Mouse (Mus musculus): Measurements from ENCODE around the gene Tdp1. TPM values are rescaled to one million over a fixed set of nuclear protein-coding genes. Genes with fewer than 3 reads are reported as not detected.

Tdp1 gene
- polyA plus RNA-seq, 1 experiment from 2014 or later = 30.5 TPM

- ATAC-seq (ENCODE audit: insufficient number of reproducible peaks, insufficient read depth, low FRiP score, low read depth) = no peak
- no peak overlapping the region for H3K4me3 ChIP-seq (ENCODE audit: control insufficient read depth in 1 of 2, insufficient read depth in 1 of 2, low read depth in 1 of 2, low read length in 2 of 2)
Measured at GRCm38 (mm10) chr12:99959291-99959690, 75.0 kb downstream of the Tdp1 start.

GRCm38 (mm10) chr12:99959930-99960329 lies 75.6 kb downstream of the Tdp1 start:
- Histone ChIP-seq H3K36me3 (ENCODE audit: control insufficient read depth, insufficient read depth, low read length) (peaks cover 7% of the 10 kb centered on the region), H3K4me3 (ENCODE audit: control insufficient read depth in 1 of 2, insufficient read depth in 1 of 2, low read depth in 1 of 2, low read length in 2 of 2) (no peak overlapping the region), H3K4me1 (ENCODE audit: control insufficient read depth in 2 of 2, insufficient read depth in 2 of 2, low read length in 2 of 2) (peaks cover 2 to 9% of the 10 kb centered on the region in 2 experiments; a peak in 3 of 4 replicates), H3K9me3 (ENCODE audit: control insufficient read depth, low read length) (no peaks in the 10 kb centered on the region), H3K27me3 (ENCODE audit: control insufficient read depth, insufficient read depth, low read length) (peaks cover 27% of the 10 kb centered on the region), H3K27ac (replicated peaks in 1 of 2; ENCODE audit: control insufficient read depth in 1 of 2, insufficient read depth in 1 of 2, low read depth in 2 of 2, low read length in 2 of 2) (no peak overlapping the region), H3K4me2 (ENCODE audit: low read length) (no peak overlapping the region), H3K9ac (ENCODE audit: low read length) (no peak overlapping the region)
- no peak for ATAC-seq (ENCODE audit: insufficient number of reproducible peaks, insufficient read depth, low FRiP score, low read depth)
- WGBS = 16% methylated on average over 10 of the region's 10 CpGs

More at GRCm38 (mm10) chr12:99959291-99959690, 75.0 kb downstream of the Tdp1 start:
- Histone ChIP-seq H3K4me1 (ENCODE audit: control insufficient read depth in 2 of 2, insufficient read depth in 2 of 2, low read length in 2 of 2) (peaks cover 2 to 3% of the 10 kb centered on the region in 2 experiments; a peak in 1 of 4 replicates), H3K9ac (ENCODE audit: low read length) (no peak overlapping the region), H3K36me3 (ENCODE audit: control insufficient read depth, insufficient read depth, low read length) (peaks cover 7% of the 10 kb centered on the region), H3K27me3 (ENCODE audit: control insufficient read depth, insufficient read depth, low read length) (peaks cover 20% of the 10 kb centered on the region), H3K4me2 (ENCODE audit: low read length) (no peak overlapping the region), H3K27ac (replicated peaks in 1 of 2; ENCODE audit: control insufficient read depth in 1 of 2, insufficient read depth in 1 of 2, low read depth in 2 of 2, low read length in 2 of 2) (no peak overlapping the region), H3K9me3 (ENCODE audit: control insufficient read depth, low read length) (no peaks in the 10 kb centered on the region)

- no peaks in the 10 kb centered on the region for H3K9me3 ChIP-seq (ENCODE audit: control insufficient read depth, low read length)
- WGBS = 68% methylated on average over 7 of the region's 7 CpGs
- H3K27me3 ChIP-seq (ENCODE audit: control insufficient read depth, insufficient read depth, low read length) = peaks cover 34% of the 10 kb centered on the region
- H3K9ac ChIP-seq (ENCODE audit: low read length) = no peak overlapping the region
- ATAC-seq (ENCODE audit: insufficient number of reproducible peaks, insufficient read depth, low FRiP score, low read depth) = no peak
- H3K4me3 ChIP-seq (ENCODE audit: control insufficient read depth in 1 of 2, insufficient read depth in 1 of 2, low read depth in 1 of 2, low read length in 2 of 2) = no peak overlapping the region
- peaks cover 2 to 16% of the 10 kb centered on the region in 2 experiments; a peak in 3 of 4 replicates for H3K4me1 ChIP-seq (ENCODE audit: control insufficient read depth in 2 of 2, insufficient read depth in 2 of 2, low read length in 2 of 2)
- H3K4me2 ChIP-seq (ENCODE audit: low read length) = no peak overlapping the region
- H3K36me3 ChIP-seq (ENCODE audit: control insufficient read depth, insufficient read depth, low read length) = peaks cover under 1% of the 10 kb centered on the region
- H3K27ac ChIP-seq (replicated peaks in 1 of 2; ENCODE audit: control insufficient read depth in 1 of 2, insufficient read depth in 1 of 2, low read depth in 2 of 2, low read length in 2 of 2) = no peak overlapping the region
Measured at GRCm38 (mm10) chr12:99960675-99961074, 76.4 kb downstream of the Tdp1 start.

- Histone ChIP-seq H3K4me1 (ENCODE audit: control insufficient read depth in 2 of 2, insufficient read depth in 2 of 2, low read length in 2 of 2) (peaks cover 2 to 23% of the 10 kb centered on the region in 2 experiments; a peak in 3 of 4 replicates), H3K36me3 (ENCODE audit: control insufficient read depth, insufficient read depth, low read length) (no peaks in the 10 kb centered on the region), H3K4me2 (ENCODE audit: low read length) (peak within 1 kb of the TSS; percentile 95), H3K27me3 (ENCODE audit: control insufficient read depth, insufficient read depth, low read length) (peaks cover 73% of the 10 kb centered on the region), H3K4me3 (ENCODE audit: control insufficient read depth in 1 of 2, insufficient read depth in 1 of 2, low read depth in 1 of 2, low read length in 2 of 2) (peak within 1 kb of the TSS; percentile 48 to 56), H3K27ac (replicated peaks in 1 of 2; ENCODE audit: control insufficient read depth in 1 of 2, insufficient read depth in 1 of 2, low read depth in 2 of 2, low read length in 2 of 2) (no peak within 1 kb of the TSS), H3K9me3 (ENCODE audit: control insufficient read depth, low read length) (no peaks in the 10 kb centered on the region), H3K9ac (ENCODE audit: low read length) (peak within 1 kb of the TSS; percentile 57)
- 2% methylated on average over 39 of the region's 39 CpGs for WGBS
- ATAC-seq (ENCODE audit: insufficient number of reproducible peaks, insufficient read depth, low FRiP score, low read depth) = 0 out of 2 replicates have a peak, but pooled peaks have one; percentile 51
Measured at GRCm38 (mm10) chr12:99964301-99965202, 80.2 kb downstream of the Tdp1 start, which contains the start of gene Kcnk13. Kcnk13 (plus strand) TSS chr12:99964499.

- Histone ChIP-seq H3K36me3 (ENCODE audit: control insufficient read depth, insufficient read depth, low read length) (no peaks in the 10 kb centered on the region), H3K4me3 (ENCODE audit: control insufficient read depth in 1 of 2, insufficient read depth in 1 of 2, low read depth in 1 of 2, low read length in 2 of 2) (peak overlapping the region; percentile 48 to 56), H3K27ac (replicated peaks in 1 of 2; ENCODE audit: control insufficient read depth in 1 of 2, insufficient read depth in 1 of 2, low read depth in 2 of 2, low read length in 2 of 2) (no peak overlapping the region), H3K4me1 (ENCODE audit: control insufficient read depth in 2 of 2, insufficient read depth in 2 of 2, low read length in 2 of 2) (peaks cover 0 to 23% of the 10 kb centered on the region in 2 experiments; a peak in 3 of 4 replicates), H3K9me3 (ENCODE audit: control insufficient read depth, low read length) (no peaks in the 10 kb centered on the region), H3K27me3 (ENCODE audit: control insufficient read depth, insufficient read depth, low read length) (peaks cover 79% of the 10 kb centered on the region), H3K9ac (ENCODE audit: low read length) (peak overlapping the region; percentile 57), H3K4me2 (ENCODE audit: low read length) (peak overlapping the region; percentile 95)
- ATAC-seq (ENCODE audit: insufficient number of reproducible peaks, insufficient read depth, low FRiP score, low read depth) = no peak
- WGBS = under 1% methylated on average over 77 of the region's 77 CpGs
Measured at GRCm38 (mm10) chr12:99965203-99966115, 81.1 kb downstream of the Tdp1 start.

GRCm38 (mm10) chr12:99966116-99966770 lies 81.9 kb downstream of the Tdp1 start:
- H3K27me3 ChIP-seq (ENCODE audit: control insufficient read depth, insufficient read depth, low read length) = peaks cover 75% of the 10 kb centered on the region
- H3K9me3 ChIP-seq (ENCODE audit: control insufficient read depth, low read length) = no peaks in the 10 kb centered on the region
- peak overlapping the region; percentile 48 to 56 for H3K4me3 ChIP-seq (ENCODE audit: control insufficient read depth in 1 of 2, insufficient read depth in 1 of 2, low read depth in 1 of 2, low read length in 2 of 2)
- 5% methylated on average over 25 of the region's 25 CpGs for WGBS
- H3K4me1 ChIP-seq (ENCODE audit: control insufficient read depth in 2 of 2, insufficient read depth in 2 of 2, low read length in 2 of 2) = peaks cover 0 to 23% of the 10 kb centered on the region in 2 experiments; a peak in 3 of 4 replicates
- ATAC-seq (ENCODE audit: insufficient number of reproducible peaks, insufficient read depth, low FRiP score, low read depth) = no peak
- no peaks in the 10 kb centered on the region for H3K36me3 ChIP-seq (ENCODE audit: control insufficient read depth, insufficient read depth, low read length)
- H3K27ac ChIP-seq (replicated peaks in 1 of 2; ENCODE audit: control insufficient read depth in 1 of 2, insufficient read depth in 1 of 2, low read depth in 2 of 2, low read length in 2 of 2) = no peak overlapping the region
- peak overlapping the region; percentile 95 for H3K4me2 ChIP-seq (ENCODE audit: low read length)
- H3K9ac ChIP-seq (ENCODE audit: low read length) = peak overlapping the region; percentile 57

Measured in heart, embryonic 14.5 days (tissue).